Mouse (Mus musculus): ENCODE measurements around the gene Vil1. TPM values are rescaled to one million over a fixed set of nuclear protein-coding genes. Genes with fewer than 3 reads are reported as not detected.

The Vil1 gene
- total RNA-seq, 1 experiment from 2014 or later: 0.05 TPM

- no peak for ATAC-seq (replicated peaks; ENCODE audit: low read depth, poor library complexity, severe bottlenecking)
These were observed 8.0 kb upstream of the Vil1 start for GRCm38 (mm10) chr1:74401015-74401702.

GRCm38 (mm10) chr1:74404206-74404605 is 5.0 kb upstream of the Vil1 start:
- no peak for ATAC-seq (replicated peaks; ENCODE audit: low read depth, poor library complexity, severe bottlenecking)

GRCm38 (mm10) chr1:74411753-74412325 is 2.7 kb downstream of the Vil1 start:
- no peak for ATAC-seq (replicated peaks; ENCODE audit: low read depth, poor library complexity, severe bottlenecking)

- ATAC-seq (replicated peaks; ENCODE audit: low read depth, poor library complexity, severe bottlenecking): no peak
These were observed 3.5 kb downstream of the Vil1 start for GRCm38 (mm10) chr1:74412711-74413110.

- ATAC-seq (replicated peaks; ENCODE audit: low read depth, poor library complexity, severe bottlenecking): peak; percentile 82
These were observed 6.0 kb downstream of the Vil1 start for GRCm38 (mm10) chr1:74415143-74415542.

GRCm38 (mm10) chr1:74418747-74419439 is 9.7 kb downstream of the Vil1 start:
- ATAC-seq (replicated peaks; ENCODE audit: low read depth, poor library complexity, severe bottlenecking): no peak

GRCm38 (mm10) chr1:74419440-74419794 is 10.2 kb downstream of the Vil1 start:
- no peak for ATAC-seq (replicated peaks; ENCODE audit: low read depth, poor library complexity, severe bottlenecking)

GRCm38 (mm10) chr1:74423147-74423546 is 14.0 kb downstream of the Vil1 start:
- ATAC-seq (replicated peaks; ENCODE audit: low read depth, poor library complexity, severe bottlenecking): no peak

- peak; percentile 33; the same call in 1 of the 2 replicates for ATAC-seq (replicated peaks; ENCODE audit: low read depth, poor library complexity, severe bottlenecking)
These were observed 16.7 kb downstream of the Vil1 start for GRCm38 (mm10) chr1:74425845-74426244.

- ATAC-seq (replicated peaks; ENCODE audit: low read depth, poor library complexity, severe bottlenecking): no peak
These were observed 24.0 kb downstream of the Vil1 start for GRCm38 (mm10) chr1:74433220-74433619.

GRCm38 (mm10) chr1:74434596-74434995 is 25.4 kb downstream of the Vil1 start:
- ATAC-seq (replicated peaks; ENCODE audit: low read depth, poor library complexity, severe bottlenecking): 0 out of 2 replicates have a peak, but pooled peaks have one; percentile 10

- peak; percentile 67 for ATAC-seq (replicated peaks; ENCODE audit: low read depth, poor library complexity, severe bottlenecking)
These were observed 26.4 kb downstream of the Vil1 start for GRCm38 (mm10) chr1:74435563-74435962.

- ATAC-seq (replicated peaks; ENCODE audit: low read depth, poor library complexity, severe bottlenecking): no peak
These were observed 28.7 kb downstream of the Vil1 start for GRCm38 (mm10) chr1:74437702-74438427.

- ATAC-seq (replicated peaks; ENCODE audit: low read depth, poor library complexity, severe bottlenecking): no peak
These were observed 30.1 kb downstream of the Vil1 start for GRCm38 (mm10) chr1:74439166-74439876.

GRCm38 (mm10) chr1:74444538-74444937 is 35.4 kb downstream of the Vil1 start:
- ATAC-seq (replicated peaks; ENCODE audit: low read depth, poor library complexity, severe bottlenecking): no peak

- ATAC-seq (replicated peaks; ENCODE audit: low read depth, poor library complexity, severe bottlenecking): peak; percentile 87
These were observed 43.5 kb downstream of the Vil1 start for GRCm38 (mm10) chr1:74452611-74453045.

- ATAC-seq (replicated peaks; ENCODE audit: low read depth, poor library complexity, severe bottlenecking): peak; percentile 50; the same call in 1 of the 2 replicates
These were observed 51.1 kb downstream of the Vil1 start for GRCm38 (mm10) chr1:74460273-74460672.

Data from common myeloid progenitor, adult 5-6 weeks (primary cell).